Mouse (Mus musculus) liver, embryonic 11.5 days (tissue): ENCODE results near the gene Ttc13. TPM values are rescaled to one million over a fixed set of nuclear protein-coding genes. Genes with fewer than 3 reads are reported as not detected.

Experiments used
- ATAC-seq: fragments of 200-750 bp; cut with Nextera tagmentation; replicated peaks from 2 replicates; pipeline ENCODE4 v1.8.0; 2017; ENCODE audit warnings: moderate number of reproducible peaks, mild to moderate bottlenecking, moderate TSS enrichment, moderate library complexity; ENCODE audit not compliant: low FRiP score
- DNase-seq: peaks from one replicate; pipeline ENCODE4 v3.0.0-alpha.2; 2017; ENCODE audit warnings: low spot score
- H3K27ac ChIP-seq: fragments of 300-500 bp; sonication (generic); 2 replicates; pipeline ENCODE4 v1.5.1; 2014; ENCODE audit warnings: mild to moderate bottlenecking, low read depth, low read length, control low read depth
- H3K27me3 ChIP-seq: fragments of 300-500 bp; sonication (generic); replicated peaks from 2 replicates; pipeline ENCODE4 v1.6.1; 2014; ENCODE audit warnings: low read length, mixed read lengths; ENCODE audit not compliant: control insufficient read depth, insufficient read depth
- H3K36me3 ChIP-seq: fragments of 300-500 bp; sonication (generic); 2 replicates; pipeline ENCODE4 v1.6.1; 2014; ENCODE audit warnings: mild to moderate bottlenecking, low read length, moderate library complexity, mixed read lengths; ENCODE audit not compliant: control insufficient read depth, insufficient read depth
- H3K4me1 ChIP-seq: fragments of 300-500 bp; sonication (generic); replicated peaks from 2 replicates; pipeline ENCODE4 v1.6.1; 2014; ENCODE audit warnings: low read length, mixed read lengths; ENCODE audit not compliant: control insufficient read depth, insufficient read depth
- H3K4me2 ChIP-seq: fragments of 300-500 bp; sonication (generic); 2 replicates; pipeline ENCODE4 v1.6.1; 2014; ENCODE audit warnings: mild to moderate bottlenecking, control low read depth, moderate library complexity
- H3K4me3 ChIP-seq: fragments of 300-500 bp; sonication (generic); 2 replicates; pipeline ENCODE4 v1.5.1; 2014; ENCODE audit warnings: low read depth, low read length, control low read depth
- H3K9ac ChIP-seq: fragments of 300-500 bp; sonication (generic); 2 replicates; pipeline ENCODE4 v1.6.1; 2014; ENCODE audit warnings: low read depth, low read length, control low read depth
- H3K9me3 ChIP-seq: fragments of 300-500 bp; sonication (generic); 2 replicates; pipeline ENCODE4 v1.6.1; 2016; ENCODE audit warnings: low read length, inconsistent platforms, mixed read lengths; ENCODE audit not compliant: control insufficient read depth
- WGBS: fragments of 180-500 bp; shearing (Covaris S2); extraction: QIAGEN DNeasy Blood & Tissue Kit; methylation state at CpG from one replicate; pipeline ENCODE4 v1.1.7; 2014; 5-methylcytosine and 5-hydroxymethylcytosine counted together
- polyA plus RNA-seq: library from polyadenylated mRNA; unstranded; fragments of >200 nt; fragmentation: Nextera tagmentation; extraction: Ambion mirVana; gene quantifications from 2 replicates; pipeline ENCODE4 v1.2.1, GENCODE M21; 2014

Gene Ttc13
- polyA plus RNA-seq, 1 experiment from 2014 or later, result 51.9 TPM

DNA sequence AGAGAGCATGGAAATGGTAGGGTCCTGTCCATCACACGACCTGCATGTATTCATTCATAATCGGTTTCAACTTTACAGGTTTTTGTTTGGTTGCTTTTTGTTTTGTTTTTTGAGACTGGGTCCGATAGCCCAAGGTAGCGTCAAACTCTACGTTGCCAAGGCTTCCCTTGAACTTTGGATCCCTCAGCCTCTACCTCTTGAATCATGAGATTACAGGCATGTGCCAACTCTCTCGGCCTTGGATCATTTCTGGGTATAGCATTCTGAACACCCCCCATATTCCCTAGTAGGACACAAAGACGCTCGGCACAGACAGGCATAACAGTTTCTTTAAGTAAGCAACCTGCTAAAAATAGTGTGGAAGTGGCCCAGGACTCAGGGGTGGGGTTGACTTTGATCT is 80.2 kb downstream of the Ttc13 start:
- peaks cover 14% of the 10 kb centered on the region for H3K36me3 ChIP-seq
- H3K4me3 ChIP-seq, result no peak overlapping the region
- no peak overlapping the region for H3K4me2 ChIP-seq
- DNase-seq (no peak), ATAC-seq (no peak)
- 88% methylated on average over 8 of the region's 8 CpGs for WGBS
- H3K4me1 ChIP-seq, result no peaks in the 10 kb centered on the region
- no peak overlapping the region for H3K27ac ChIP-seq
- H3K9me3 ChIP-seq, result no peaks in the 10 kb centered on the region
- H3K9ac ChIP-seq, result no peak overlapping the region
- H3K27me3 ChIP-seq, result no peaks in the 10 kb centered on the region

DNA sequence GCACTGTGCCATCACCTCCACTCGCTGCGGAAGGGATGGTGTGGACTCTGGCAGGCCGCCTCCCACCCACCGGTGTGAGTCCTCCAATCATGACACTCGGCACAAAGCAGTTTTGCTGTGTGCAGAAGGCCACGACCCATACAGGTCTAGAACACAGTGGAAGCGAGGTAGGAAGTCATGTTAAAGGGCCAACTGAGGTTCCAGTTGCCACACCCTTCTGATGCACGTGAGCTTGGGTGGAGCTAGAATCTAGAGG is 86.6 kb downstream of the Ttc13 start:
- Histone ChIP-seq H3K9me3 (no peaks in the 10 kb centered on the region), H3K36me3 (peaks cover 14% of the 10 kb centered on the region)
- 75% methylated on average over 8 of the region's 8 CpGs for WGBS

GRCm38 (mm10) chr8:124634411-124635246 is 87.2 kb downstream of the Ttc13 start:
- no peaks in the 10 kb centered on the region for H3K4me1 ChIP-seq
- 82% methylated on average over 13 of the region's 13 CpGs for WGBS
- H3K27ac ChIP-seq, result no peak overlapping the region

More for the DNA sequence above, 86.6 kb downstream of the Ttc13 start:
- Histone ChIP-seq H3K27ac (no peak overlapping the region), H3K4me1 (no peaks in the 10 kb centered on the region), H3K4me3 (no peak overlapping the region), H3K27me3 (no peaks in the 10 kb centered on the region), H3K4me2 (no peak overlapping the region), H3K9ac (no peak overlapping the region)
- ATAC-seq (no peak), DNase-seq (no peak)

GRCm38 (mm10) chr8:124633001-124633703 is 88.6 kb downstream of the Ttc13 start:
- H3K27ac ChIP-seq, result no peak overlapping the region
- H3K36me3 ChIP-seq, result peaks cover 6% of the 10 kb centered on the region
- no peak overlapping the region for H3K4me3 ChIP-seq
- 82% methylated on average over 14 of the region's 14 CpGs for WGBS
- DNase-seq (no peak), ATAC-seq (no peak)
- no peaks in the 10 kb centered on the region for H3K27me3 ChIP-seq
- no peaks in the 10 kb centered on the region for H3K9me3 ChIP-seq
- H3K4me1 ChIP-seq, result no peaks in the 10 kb centered on the region
- no peak overlapping the region for H3K4me2 ChIP-seq
- H3K9ac ChIP-seq, result no peak overlapping the region

More at GRCm38 (mm10) chr8:124634411-124635246, 87.2 kb downstream of the Ttc13 start:
- Histone ChIP-seq H3K4me2 (no peak overlapping the region), H3K27me3 (no peaks in the 10 kb centered on the region), H3K4me3 (no peak overlapping the region), H3K9ac (no peak overlapping the region), H3K9me3 (no peaks in the 10 kb centered on the region), H3K36me3 (peaks cover 14% of the 10 kb centered on the region)
- DNase-seq (no peak), ATAC-seq (no peak)

- H3K9ac ChIP-seq, result no peak overlapping the region
- H3K4me1 ChIP-seq, result no peaks in the 10 kb centered on the region
- H3K9me3 ChIP-seq, result no peaks in the 10 kb centered on the region
- WGBS, result 56% methylated on average over 7 of the region's 7 CpGs
- no peak overlapping the region for H3K27ac ChIP-seq
- DNase-seq, result no peak
- no peak overlapping the region for H3K4me3 ChIP-seq
- no peaks in the 10 kb centered on the region for H3K27me3 ChIP-seq
- no peaks in the 10 kb centered on the region; the same call in 1 of the 2 replicates for H3K36me3 ChIP-seq
- no peak for ATAC-seq
- H3K4me2 ChIP-seq, result no peak overlapping the region
These were observed 89.8 kb downstream of the Ttc13 start for GRCm38 (mm10) chr8:124631966-124632365.

- ATAC-seq (no peak), DNase-seq (no peak)
- Histone ChIP-seq H3K27ac (no peak overlapping the region), H3K4me2 (no peak overlapping the region), H3K9me3 (no peaks in the 10 kb centered on the region), H3K36me3 (no peaks in the 10 kb centered on the region), H3K27me3 (no peaks in the 10 kb centered on the region), H3K4me3 (no peak overlapping the region), H3K4me1 (no peaks in the 10 kb centered on the region), H3K9ac (no peak overlapping the region)
- WGBS, result 70% methylated on average over 4 of the region's 4 CpGs
These were observed 90.9 kb downstream of the Ttc13 start for GRCm38 (mm10) chr8:124630891-124631290.

DNA sequence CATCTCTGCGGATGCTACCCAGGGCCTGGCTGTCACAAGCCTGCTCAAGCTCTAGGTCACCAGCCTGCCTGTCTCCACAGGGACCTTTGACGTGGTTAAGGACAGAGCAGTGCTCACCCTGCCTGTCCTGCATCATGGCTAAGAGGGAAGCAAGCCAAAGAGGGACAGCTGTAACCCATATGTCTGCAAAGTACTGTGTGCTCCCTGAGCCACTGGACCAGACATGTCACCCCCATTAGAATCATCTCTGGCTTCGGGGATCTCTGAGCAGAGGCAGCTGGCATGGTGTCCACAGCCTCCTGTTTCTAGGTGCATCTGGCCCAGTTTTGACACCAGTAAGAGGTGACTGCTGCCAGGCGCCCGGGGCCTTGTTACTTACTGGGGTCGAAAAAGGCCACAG is 91.3 kb downstream of the Ttc13 start:
- H3K27ac ChIP-seq, result no peak overlapping the region
- 81% methylated on average over 6 of the region's 6 CpGs for WGBS
- H3K27me3 ChIP-seq, result no peaks in the 10 kb centered on the region
- no peak overlapping the region for H3K4me3 ChIP-seq
- no peaks in the 10 kb centered on the region for H3K36me3 ChIP-seq
- no peaks in the 10 kb centered on the region for H3K9me3 ChIP-seq
- no peak for DNase-seq
- H3K9ac ChIP-seq, result no peak overlapping the region
- H3K4me2 ChIP-seq, result no peak overlapping the region
- ATAC-seq, result no peak
- no peaks in the 10 kb centered on the region for H3K4me1 ChIP-seq

DNA sequence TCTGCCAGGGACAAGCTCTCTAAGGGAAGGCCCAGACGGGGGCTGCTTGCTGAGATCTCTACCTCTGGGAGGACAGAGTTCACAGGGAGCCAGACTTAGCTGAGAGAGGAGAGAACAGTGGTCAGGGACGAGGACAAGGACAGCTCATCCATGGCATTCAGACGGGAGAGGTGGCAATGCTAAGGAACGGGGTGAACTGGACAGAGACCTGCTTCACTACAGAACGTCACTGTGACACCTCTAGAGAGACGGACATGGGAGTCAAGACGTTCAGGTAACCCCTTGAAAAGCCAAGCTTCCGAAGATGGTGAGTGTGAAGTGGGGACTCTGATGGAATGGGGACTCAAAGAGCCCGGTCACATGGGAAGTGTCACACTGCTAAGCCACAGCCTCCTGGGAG is 95.5 kb downstream of the Ttc13 start:
- H3K27me3 ChIP-seq, result no peaks in the 10 kb centered on the region
- H3K9me3 ChIP-seq, result no peaks in the 10 kb centered on the region
- H3K36me3 ChIP-seq, result no peaks in the 10 kb centered on the region
- no peak overlapping the region for H3K9ac ChIP-seq
- no peak overlapping the region for H3K4me2 ChIP-seq
- no peak overlapping the region for H3K27ac ChIP-seq
- no peaks in the 10 kb centered on the region for H3K4me1 ChIP-seq
- 82% methylated on average over 9 of the region's 9 CpGs for WGBS
- DNase-seq (no peak), ATAC-seq (no peak)
- no peak overlapping the region for H3K4me3 ChIP-seq
